9 mouse cellular contexts compared by ENCODE assay signal in genomic region chr3:18695113-18695792, GRCm38 (mm10).
DNase-seq lines count a peak whose midpoint lies in the region; ATAC-seq lines count a peak whose summit lies in the region.
"Had no signal": no experiment of that assay in that cellular context is flagged by ENCODE, and none has a peak within 500 bp of the region (broad histone marks: within the 10 kb centered on the region; RNA-seq: fewer than 3 reads in every experiment).

No protein-coding gene starts in this region.

- H3K9me3 ChIP-seq in hindbrain, embryonic 13.5 days: no peaks in the 10 kb centered on the region
- H3K9me3 ChIP-seq in midbrain, embryonic 15.5 days: no peaks in the 10 kb centered on the region

- H3K27ac ChIP-seq in hindbrain, embryonic 13.5 days: no peak overlapping the region
- H3K27ac ChIP-seq in midbrain, embryonic 15.5 days: no peak overlapping the region

- H3K4me1 ChIP-seq in hindbrain, embryonic 13.5 days (replicated peaks): no peaks in the 10 kb centered on the region
- H3K4me1 ChIP-seq in midbrain, embryonic 15.5 days: peaks cover 5% of the 10 kb centered on the region; the same call in 1 of the 2 replicates

- H3K4me2 ChIP-seq in hindbrain, embryonic 13.5 days: no peak overlapping the region
- H3K4me2 ChIP-seq in midbrain, embryonic 15.5 days: no peak overlapping the region

- H3K27me3 ChIP-seq in hindbrain, embryonic 13.5 days: no peaks in the 10 kb centered on the region
- H3K27me3 ChIP-seq in midbrain, embryonic 15.5 days (replicated peaks): no peaks in the 10 kb centered on the region

- H3K4me3 ChIP-seq in hindbrain, embryonic 13.5 days: no peak overlapping the region
- no peak overlapping the region for H3K4me3 ChIP-seq in midbrain, embryonic 15.5 days

- no peak overlapping the region for H3K9ac ChIP-seq in hindbrain, embryonic 13.5 days
- H3K9ac ChIP-seq in midbrain, embryonic 15.5 days: no peak overlapping the region

- WGBS in hindbrain, embryonic 13.5 days: 68% methylated on average over 4 of the region's 4 CpGs
- WGBS in midbrain, embryonic 15.5 days: 69% methylated on average over 4 of the region's 4 CpGs

- peak; percentile 93 for DNase-seq in ES-CJ7 (ENCODE audit: low read depth, low spot score)
- peak; percentile 96 for DNase-seq in R1 (ENCODE audit: low read depth, low spot score)
- no peak for DNase-seq in B cell, adult 2 months
- DNase-seq in adrenal gland, postnatal 10 days: no peak
- no peak for DNase-seq in kidney, adult 9 months
- DNase-seq: lung, postnatal 14 days; right cerebral cortex, adult 18-20 months had no signal

- no peaks in the 10 kb centered on the region for H3K36me3 ChIP-seq in hindbrain, embryonic 13.5 days
- H3K36me3 ChIP-seq in midbrain, embryonic 15.5 days (replicated peaks): no peaks in the 10 kb centered on the region

- peak; percentile 73 for ATAC-seq in hindbrain, embryonic 13.5 days (ENCODE audit: low FRiP score)
- peak; percentile 90 for ATAC-seq in midbrain, embryonic 15.5 days (replicated peaks)

Comparison
In these comparisons a context has a peak if more than half of its experiments do, and no peak if none do; other contexts are left out.
1. DNase-seq: peak in ES-CJ7 (single experiment) and R1 (single experiment); none in B cell, adult 2 months (0 of 2), adrenal gland, postnatal 10 days (single experiment) and kidney, adult 9 months (single experiment).